Mouse (Mus musculus) intestine, postnatal 0 days (tissue): ENCODE measurements around the gene Mkrn2. TPM values are rescaled to one million over a fixed set of nuclear protein-coding genes. Genes with fewer than 3 reads are reported as not detected.
A peak's percentile ranks its signal among the peaks of the same experiment; 100 is the strongest.

Source experiments
- ATAC-seq: fragments of 200-750 bp; cut with Nextera tagmentation; 2 replicates; pipeline ENCODE4 v1.8.0; 2017; ENCODE audit warnings: mild to moderate bottlenecking, moderate TSS enrichment, moderate library complexity
- H3K27ac ChIP-seq: fragments of 300-500 bp; sonication (generic); 2 replicates; pipeline ENCODE4 v1.5.1; 2014; ENCODE audit warnings: mild to moderate bottlenecking, low read depth, low read length, moderate library complexity
- H3K27me3 ChIP-seq: fragments of 300-500 bp; sonication (generic); replicated peaks from 2 replicates; pipeline ENCODE4 v1.6.1; 2014; ENCODE audit warnings: low read length, mixed read lengths; ENCODE audit not compliant: control insufficient read depth, insufficient read depth
- H3K36me3 ChIP-seq: fragments of 300-500 bp; sonication (generic); 2 replicates; pipeline ENCODE4 v1.6.1; 2014; ENCODE audit warnings: mild to moderate bottlenecking, moderate library complexity; ENCODE audit not compliant: control insufficient read depth, insufficient read depth
- H3K4me1 ChIP-seq: fragments of 300-500 bp; sonication (generic); replicated peaks from 2 replicates; pipeline ENCODE4 v1.6.1; 2014; ENCODE audit warnings: antibody characterized with exemption, low read length, mixed read lengths; ENCODE audit not compliant: control insufficient read depth, insufficient read depth
- H3K4me2 ChIP-seq: fragments of 300-500 bp; sonication (generic); replicated peaks from 2 replicates; pipeline ENCODE4 v1.6.1; 2014; ENCODE audit warnings: low read depth, mild to moderate bottlenecking, moderate library complexity
- H3K4me3 ChIP-seq: fragments of 300-500 bp; sonication (generic); 2 replicates; pipeline ENCODE4 v1.5.1; 2014; ENCODE audit warnings: low read depth, low read length
- H3K9ac ChIP-seq: fragments of 300-500 bp; sonication (generic); 2 replicates; pipeline ENCODE4 v1.6.1; 2014; ENCODE audit warnings: mild to moderate bottlenecking, low read depth, low read length
- H3K9me3 ChIP-seq: fragments of 300-500 bp; sonication (generic); 2 replicates; pipeline ENCODE4 v1.6.1; 2016; ENCODE audit warnings: mixed run types; ENCODE audit not compliant: control insufficient read depth
- CTCF ChIP-seq: sonication (generic); IDR thresholded peaks from 2 replicates; pipeline ENCODE4 v1.5.1; 2016; ENCODE audit warnings: low read depth, mild to moderate bottlenecking, control low read depth, antibody characterized with exemption, moderate library complexity
- WGBS: fragments of 180-500 bp; shearing (Covaris S2); extraction: QIAGEN DNeasy Blood & Tissue Kit; methylation state at CpG from one replicate; pipeline ENCODE4 v1.1.7; 2014; 5-methylcytosine and 5-hydroxymethylcytosine counted together
- polyA plus RNA-seq: library from polyadenylated mRNA; unstranded; fragments of >200 nt; fragmentation: Nextera tagmentation; extraction: Ambion mirVana; gene quantifications from 2 replicates; pipeline ENCODE4 v1.2.1, GENCODE M21; 2015

The Mkrn2 gene
- polyA plus RNA-seq, 1 experiment from 2014 or later, result 13.4 TPM

GRCm38 (mm10) chr6:115664268-115664667 is 62.6 kb downstream of the Mkrn2 start:
- H3K9me3 ChIP-seq, result no peaks in the 10 kb centered on the region
- H3K4me1 ChIP-seq, result peaks cover 5% of the 10 kb centered on the region; the same call in 1 of the 2 replicates
- peak overlapping the region; percentile 23; the same call in 1 of the 2 replicates for H3K27ac ChIP-seq
- H3K9ac ChIP-seq, result no peak overlapping the region
- no peaks in the 10 kb centered on the region for H3K27me3 ChIP-seq
- 51% methylated on average over 3 of the region's 3 CpGs for WGBS
- no peak overlapping the region for H3K4me3 ChIP-seq
- no peaks in the 10 kb centered on the region for H3K36me3 ChIP-seq
- no peak for TF ChIP-seq CTCF
- ATAC-seq, result no peak
- H3K4me2 ChIP-seq, result no peak overlapping the region

DNA sequence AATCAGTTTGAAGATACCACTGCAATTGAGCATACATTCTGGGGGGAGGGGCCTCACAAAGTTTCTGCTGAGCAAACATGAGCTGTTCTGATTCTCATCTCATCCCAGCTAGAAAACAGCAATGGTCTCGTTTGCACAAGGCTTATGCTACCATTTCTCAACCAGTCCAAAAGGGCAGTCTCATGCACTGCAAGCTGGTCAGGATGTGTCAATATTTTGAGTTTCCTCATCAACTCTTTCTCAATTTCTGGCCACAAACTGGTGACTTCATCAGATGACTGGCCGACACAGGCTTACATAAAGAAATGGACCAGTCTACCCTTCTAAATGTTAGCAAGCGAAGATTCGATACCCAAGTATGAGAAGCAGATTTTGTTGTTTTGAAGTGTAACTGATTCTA is 64.9 kb downstream of the Mkrn2 start:
- no peaks in the 10 kb centered on the region for H3K36me3 ChIP-seq
- no peak for TF ChIP-seq CTCF

More for the DNA sequence above, 64.9 kb downstream of the Mkrn2 start:
- Histone ChIP-seq H3K27me3 (no peaks in the 10 kb centered on the region), H3K4me2 (peak overlapping the region; percentile 21; the same call in 1 of the 2 replicates), H3K27ac (peak overlapping the region; percentile 78), H3K9me3 (no peaks in the 10 kb centered on the region), H3K4me3 (no peak overlapping the region), H3K9ac (no peak overlapping the region), H3K4me1 (peaks cover 5% of the 10 kb centered on the region; the same call in 1 of the 2 replicates)
- 40% methylated on average over 4 of the region's 4 CpGs for WGBS
- peak; percentile 88 for ATAC-seq

Other genes with a start within 250 kb of the Mkrn2 start
- 17.8 and 20.5 TPM in 2 replicates for gene Pparg, start 241.0 kb upstream of the Mkrn2 start, polyA plus RNA-seq
- gene Tsen2, start 57.2 kb upstream of the Mkrn2 start, polyA plus RNA-seq, result 5.8 and 6.3 TPM in 2 replicates
- 107 and 108 TPM in 2 replicates for gene Mkrn2os, start 9.3 kb upstream of the Mkrn2 start, polyA plus RNA-seq
- gene Raf1, start 74.7 kb downstream of the Mkrn2 start, polyA plus RNA-seq, result 64.9 and 66.4 TPM in 2 replicates
- gene Tmem40, start 160.5 kb downstream of the Mkrn2 start, polyA plus RNA-seq, result 0.17 and 0.43 TPM in 2 replicates
- 2.2 and 2.4 TPM in 2 replicates for gene Cand2, start 172.6 kb downstream of the Mkrn2 start, polyA plus RNA-seq
- gene Rpl32, start 206.8 kb downstream of the Mkrn2 start, polyA plus RNA-seq, result 1,370 and 1,375 TPM in 2 replicates
- gene Efcab12, start 236.5 kb downstream of the Mkrn2 start, polyA plus RNA-seq, result 0.05 and 0.18 TPM in 2 replicates